Mouse (Mus musculus) G1E (cell line): Measurements from ENCODE around the gene Ednra.

Experiments
- CTCF ChIP-seq: IDR thresholded peaks from 2 replicates; pipeline ENCODE4 v1.5.1; 2012; ENCODE audit warnings: low read depth, low read length, inconsistent platforms, mixed read lengths
- GATA1 ChIP-seq: IDR thresholded peaks from 2 replicates; pipeline ENCODE4 v1.6.1; 2012; ENCODE audit warnings: borderline replicate concordance, low read length, inconsistent platforms, mixed read lengths
- GATA2 ChIP-seq: IDR thresholded peaks from 2 replicates; pipeline ENCODE4 v1.6.1; 2012; ENCODE audit warnings: low read depth, low read length, inconsistent platforms, borderline replicate concordance
- POLR2AphosphoS5 ChIP-seq: IDR thresholded peaks from 2 replicates; pipeline ENCODE4 v1.6.1; 2012; ENCODE audit warnings: low read depth, low read length, inconsistent platforms; ENCODE audit not compliant: insufficient replicate concordance
- TAL1 ChIP-seq: conservative IDR thresholded peaks from 2 replicates; pipeline ENCODE4 v1.6.1; 2012; ENCODE audit warnings: low read depth, low read length, inconsistent platforms, mixed read lengths

GRCm38 (mm10) chr8:77755441-77755840 is 31.2 kb upstream of the Ednra start:
- TF ChIP-seq CTCF: no peak
- TF ChIP-seq TAL1: no peak
- TF ChIP-seq GATA1: no peak
- TF ChIP-seq GATA2: no peak
- TF ChIP-seq POLR2AphosphoS5: no peak
